Mouse (Mus musculus) adrenal gland, postnatal 36 days (tissue): ENCODE results near the gene Pclo. TPM values are rescaled to one million over a fixed set of nuclear protein-coding genes. Genes with fewer than 3 reads are reported as not detected.
"Not testable (repeated sequence)": the region's sequence is repeated elsewhere in the genome, so short reads cannot be mapped to it uniquely, and the experiment has no call there.

Source experiments
- DNase-seq, 2 experiments: peaks; one replicate each; pipeline ENCODE4 v3.0.0; 2021; ENCODE audit warnings: mixed read lengths in 1 of 2
- total RNA-seq, 2 experiments: library from RNA; stranded (reverse); gene quantifications; 2 replicates each; pipeline ENCODE4 v1.2.3; 2021

Gene Pclo
- total RNA-seq, 2 experiments from 2014 or later, result 4.0 to 5.1 TPM

GRCm38 (mm10) chr5:14691995-14692394 is 177.3 kb downstream of the Pclo start:
- DNase-seq, result no peak

- no peak for DNase-seq
Observed at GRCm38 (mm10) chr5:14696745-14697144, 182.0 kb downstream of the Pclo start.

GRCm38 (mm10) chr5:14700900-14701299 is 186.2 kb downstream of the Pclo start:
- no peak for DNase-seq

DNA sequence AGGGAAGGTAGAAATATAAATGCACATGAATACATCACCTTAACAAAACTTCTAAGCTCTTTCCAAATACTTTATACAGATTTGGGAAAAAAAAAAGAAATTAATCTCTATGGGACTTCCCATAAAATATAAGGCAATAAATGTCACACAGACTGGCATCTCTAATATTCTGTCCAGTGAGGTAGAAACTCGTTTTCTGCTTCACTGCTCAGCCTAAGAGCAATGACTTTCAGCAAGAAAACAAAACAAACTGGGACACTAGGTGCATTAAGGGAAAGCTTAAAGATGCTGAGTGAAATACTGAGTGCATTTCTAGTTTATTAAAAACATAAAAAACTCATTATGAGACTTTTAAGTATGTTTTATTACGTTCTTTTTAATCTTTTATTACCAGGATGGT is 190.7 kb downstream of the Pclo start:
- DNase-seq, result no peak

DNA sequence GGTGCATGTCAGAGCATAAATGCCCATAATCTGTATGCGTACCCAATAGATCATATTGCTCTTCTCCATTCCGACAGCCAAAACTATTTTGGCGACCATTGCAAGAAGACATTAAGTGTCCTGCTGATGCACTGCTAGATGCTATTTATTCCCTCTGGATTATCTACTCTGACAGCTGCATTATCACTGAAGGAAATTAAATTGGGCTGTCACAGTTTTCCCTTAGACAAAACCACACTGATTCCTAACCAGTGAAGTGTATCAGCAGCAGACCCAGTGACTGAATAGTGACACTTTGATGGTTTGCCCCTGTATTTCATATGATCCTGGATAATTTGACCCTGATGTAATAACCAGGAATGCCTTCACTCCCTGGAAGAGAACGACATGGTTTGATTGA is 192.6 kb downstream of the Pclo start:
- DNase-seq, result no peak

- DNase-seq, result no peak
Observed at GRCm38 (mm10) chr5:14723576-14723975, 208.9 kb downstream of the Pclo start.

DNA sequence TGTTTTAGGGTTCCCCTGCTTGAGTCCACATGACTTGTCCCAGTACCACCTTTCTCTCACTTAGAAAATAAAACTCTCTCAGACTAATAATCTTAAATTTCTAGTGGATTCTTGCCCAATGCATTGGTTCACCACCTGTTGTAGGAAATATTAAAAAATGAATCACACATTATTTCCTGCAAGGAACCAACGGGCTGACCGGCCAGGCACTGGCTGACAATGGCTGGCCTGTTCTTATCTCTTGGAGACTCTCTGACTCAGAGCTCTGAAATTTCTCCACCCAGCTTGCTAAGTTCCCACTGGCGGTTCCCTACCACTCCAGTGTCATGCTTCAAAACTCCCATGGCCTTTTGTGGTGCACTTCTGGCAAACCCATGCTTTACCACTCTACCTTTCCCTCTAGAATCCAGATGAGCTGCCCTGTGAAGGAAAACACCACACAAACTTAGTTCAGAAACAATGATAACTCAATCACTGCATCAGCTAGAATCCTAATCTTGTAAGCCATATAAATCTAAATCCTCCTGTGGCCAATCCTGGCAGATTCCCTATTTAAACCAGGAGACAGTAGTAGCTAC is 214.0 kb downstream of the Pclo start:
- DNase-seq, result no peak

GRCm38 (mm10) chr5:14750882-14751281 is 236.2 kb downstream of the Pclo start:
- DNase-seq, result no peak

DNA sequence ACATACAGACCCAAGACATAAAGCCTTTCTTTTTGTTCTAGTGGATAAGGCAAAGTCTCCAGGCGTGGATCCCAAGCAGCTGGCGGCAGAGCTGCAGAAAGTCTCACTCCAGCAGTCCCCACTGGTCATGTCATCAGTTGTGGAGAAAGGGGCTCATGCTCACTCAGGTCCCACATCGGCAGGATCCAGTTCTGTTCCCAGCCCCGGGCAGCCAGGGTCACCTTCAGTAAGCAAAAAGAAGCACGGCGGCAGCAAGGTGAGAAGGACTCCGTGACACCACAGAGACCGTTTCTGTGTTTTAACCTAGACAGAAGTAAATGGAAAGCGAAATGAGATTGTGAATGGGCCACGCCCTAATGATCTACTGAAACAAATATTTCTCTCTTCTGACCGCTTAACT is 252.0 kb downstream of the Pclo start:
- DNase-seq, result no peak

GRCm38 (mm10) chr5:14782362-14783082 is 267.8 kb downstream of the Pclo start:
- no peak for DNase-seq

DNA sequence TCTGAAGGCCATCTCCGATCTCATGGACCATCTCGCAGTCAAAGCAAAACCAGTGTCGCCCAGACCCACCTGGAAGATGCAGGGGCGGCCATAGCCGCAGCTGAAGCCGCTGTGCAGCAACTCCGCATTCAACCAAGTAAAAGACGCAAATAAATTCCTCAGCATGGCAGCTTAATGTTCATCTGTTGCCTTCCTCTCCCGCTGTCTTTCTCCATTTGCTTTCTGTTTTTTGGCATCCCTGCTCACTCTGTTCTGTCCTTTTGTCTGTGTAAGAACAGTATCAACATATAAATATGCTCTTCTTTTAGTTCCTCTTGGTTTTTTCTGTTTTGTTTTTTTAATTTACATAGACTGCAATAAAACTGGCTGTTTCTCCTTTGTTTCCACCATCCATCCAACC is 279.2 kb downstream of the Pclo start:
- no peak for DNase-seq

DNA sequence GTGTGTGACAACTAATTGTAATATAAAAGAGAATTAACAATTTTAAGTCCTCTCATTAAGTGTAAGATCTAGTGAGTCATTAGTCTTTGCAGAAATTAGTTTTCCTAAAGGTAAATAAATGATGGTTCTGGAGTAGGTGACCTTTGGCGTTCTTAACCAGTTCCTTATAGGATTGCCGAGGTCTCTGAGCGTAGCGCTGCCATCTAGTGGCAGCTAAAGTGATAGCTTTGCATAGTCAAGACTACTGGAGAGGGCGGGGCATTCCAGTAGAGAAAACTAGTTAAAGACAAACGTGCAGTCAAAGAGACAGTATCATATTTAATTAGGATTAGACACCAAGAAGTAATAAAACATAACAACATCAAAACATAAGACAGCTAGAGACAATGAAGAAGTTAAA is 292.4 kb downstream of the Pclo start:
- DNase-seq, result peak; percentile 55 to 57

GRCm38 (mm10) chr5:14833165-14833860 is 318.6 kb downstream of the Pclo start:
- peak in 1 of 2 experiments; percentile 1 for DNase-seq

DNA sequence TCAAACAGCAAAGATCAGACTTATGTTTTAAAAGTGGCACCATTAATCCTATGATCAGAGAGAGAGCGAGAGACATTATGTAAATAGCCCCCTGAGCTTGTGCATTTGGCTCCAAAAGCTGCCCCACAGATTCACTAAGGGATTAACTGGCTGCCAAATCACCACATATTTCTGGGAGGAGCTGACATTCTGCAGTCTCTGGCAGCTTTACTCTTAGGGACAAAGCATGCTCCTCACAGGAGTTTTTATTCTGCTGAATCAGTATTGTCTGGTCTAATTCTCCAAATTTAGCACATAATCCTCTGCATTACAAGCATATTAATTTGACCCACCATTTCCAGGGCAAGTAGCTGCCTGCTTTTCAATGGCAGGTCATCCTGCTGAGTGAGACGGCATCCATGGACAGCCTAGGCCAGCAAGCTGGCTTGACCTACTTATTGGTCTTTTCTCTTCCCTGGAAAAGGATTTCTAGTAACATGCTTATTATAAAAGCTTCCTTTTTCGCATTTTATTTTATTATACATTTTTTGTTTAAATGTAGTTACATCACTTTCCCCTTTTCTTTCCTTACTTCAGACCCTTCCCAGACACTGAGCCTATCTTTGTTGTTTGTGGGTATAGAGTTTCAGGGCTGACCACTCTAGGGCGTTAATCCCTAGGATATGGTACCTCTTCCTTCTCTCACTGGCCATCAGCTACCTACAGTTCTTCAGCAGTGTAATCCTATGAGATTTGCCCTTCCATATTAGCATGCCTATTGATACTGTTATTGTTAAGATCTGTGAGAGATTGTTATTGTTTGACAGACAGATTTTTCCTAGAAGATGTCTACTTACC is 319.7 kb downstream of the Pclo start:
- peak in 1 of 2 experiments; percentile 3 for DNase-seq

GRCm38 (mm10) chr5:14853650-14854049 is 338.9 kb downstream of the Pclo start:
- DNase-seq, result no peak

GRCm38 (mm10) chr5:14885291-14885690 is 370.6 kb downstream of the Pclo start:
- not testable (repeated sequence) for DNase-seq

GRCm38 (mm10) chr5:14892242-14892641 is 377.5 kb downstream of the Pclo start:
- DNase-seq, result no peak

DNA sequence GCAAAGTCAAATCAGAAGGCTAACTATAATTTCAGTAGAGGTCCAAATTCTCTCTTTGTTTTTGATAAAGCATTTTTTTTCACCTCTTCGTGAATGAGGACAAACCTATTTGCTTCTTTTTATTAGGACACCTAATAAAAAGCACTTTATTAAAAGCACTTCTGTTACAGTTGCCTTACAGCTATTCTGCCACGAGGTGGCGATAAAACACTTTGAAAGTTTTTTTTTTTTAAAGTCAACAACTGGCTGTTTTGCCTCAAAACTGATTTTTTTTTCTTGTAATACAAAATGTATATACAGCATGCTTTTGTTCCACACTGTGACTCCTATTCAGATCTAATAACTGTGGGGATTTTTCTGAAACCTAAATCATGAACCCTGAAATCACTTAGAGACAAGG is 388.8 kb downstream of the Pclo start:
- DNase-seq, result not testable (repeated sequence)
